Mouse (Mus musculus) left cerebral cortex, postnatal 25 days (tissue): ENCODE measurements around the gene Zfp277. TPM values are rescaled to one million over a fixed set of nuclear protein-coding genes. Genes with fewer than 3 reads are reported as not detected.

Source experiments
- DNase-seq, 2 experiments: peaks; one replicate each; pipeline ENCODE4 v3.0.0; 2022; ENCODE audit warnings: low spot score in 2 of 2, mixed read lengths in 1 of 2
- intact Hi-C: fragments of 180-260 bp; cut with DNase I; formaldehyde crosslinking; loops from one replicate; pipeline ENCODE4 v1.15.1; 2025
- total RNA-seq, 2 experiments: library from RNA; stranded (reverse); gene quantifications; 2 replicates each; pipeline ENCODE4 v1.2.3; 2021

Zfp277 gene
- 10 to 100 TPM; 18.2 to 19.6 TPM for total RNA-seq

GRCm38 (mm10) chr12:40445648-40446449 is at the start of gene Zfp277, which contains the start of gene Dock4:
Gene Zfp277, minus strand, starts transcription at chr12:40445902.
Gene Dock4, plus strand, starts transcription at chr12:40445952.
- intact Hi-C loops = loop anchor here (2.0 to 10.0 kb wide), 3 partner anchors 183 to 369 kb away; no protein-coding TSS in a partner anchor
- DNase-seq = peak; percentile 98 to 100

GRCm38 (mm10) chr12:40486047-40486837 is 40.5 kb upstream of the Zfp277 start:
- DNase-seq = no peak
- intact Hi-C loops = no loop called here

GRCm38 (mm10) chr12:40485210-40485609 is 39.5 kb upstream of the Zfp277 start:
- no peak for DNase-seq
- intact Hi-C loops = no loop called here

DNA sequence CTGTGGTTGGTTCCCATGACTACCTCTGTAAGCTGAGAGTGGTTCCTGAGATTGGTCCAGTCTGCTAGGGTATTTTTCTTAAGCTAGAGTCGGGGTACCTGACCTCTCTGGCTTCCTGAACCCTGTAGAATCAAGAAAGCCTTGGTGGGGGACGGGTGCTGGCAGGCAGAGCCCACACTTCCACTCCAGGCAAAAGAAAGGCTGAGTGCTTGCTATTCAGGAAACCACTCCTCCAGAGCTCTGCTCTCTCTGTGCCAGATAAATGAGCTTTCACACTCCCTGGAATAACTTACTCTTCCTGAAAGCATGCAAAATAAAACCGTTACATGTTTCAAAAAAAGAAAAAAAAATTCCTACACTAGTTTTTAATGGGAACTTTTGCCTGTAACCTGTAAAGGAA is 38.5 kb upstream of the Zfp277 start:
- intact Hi-C loops = no loop called here
- DNase-seq = peak in 1 of 2 experiments; percentile 78

GRCm38 (mm10) chr12:40477621-40478452 is 32.1 kb upstream of the Zfp277 start:
- no peak for DNase-seq
- intact Hi-C loops = no loop called here

DNA sequence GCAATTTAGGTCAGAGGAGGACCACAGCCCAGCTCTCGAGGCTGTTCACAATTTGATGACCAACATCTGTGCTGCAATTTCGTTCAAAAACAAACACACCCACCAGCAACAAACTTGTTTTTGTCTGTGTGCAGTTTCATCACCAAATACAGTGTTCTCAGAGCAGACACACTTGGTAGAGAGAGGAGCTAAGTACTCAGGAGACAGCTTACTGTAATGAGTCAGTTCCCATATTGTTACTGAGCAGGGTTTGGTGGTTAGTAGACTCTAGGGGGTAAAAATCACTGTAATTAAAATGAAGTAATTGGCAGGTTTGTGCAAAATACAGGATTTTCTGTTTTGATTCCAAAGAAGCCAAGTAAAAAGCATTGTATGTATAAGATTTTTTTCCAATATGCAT is 28.0 kb upstream of the Zfp277 start:
- intact Hi-C loops = no loop called here
- DNase-seq = no peak

DNA sequence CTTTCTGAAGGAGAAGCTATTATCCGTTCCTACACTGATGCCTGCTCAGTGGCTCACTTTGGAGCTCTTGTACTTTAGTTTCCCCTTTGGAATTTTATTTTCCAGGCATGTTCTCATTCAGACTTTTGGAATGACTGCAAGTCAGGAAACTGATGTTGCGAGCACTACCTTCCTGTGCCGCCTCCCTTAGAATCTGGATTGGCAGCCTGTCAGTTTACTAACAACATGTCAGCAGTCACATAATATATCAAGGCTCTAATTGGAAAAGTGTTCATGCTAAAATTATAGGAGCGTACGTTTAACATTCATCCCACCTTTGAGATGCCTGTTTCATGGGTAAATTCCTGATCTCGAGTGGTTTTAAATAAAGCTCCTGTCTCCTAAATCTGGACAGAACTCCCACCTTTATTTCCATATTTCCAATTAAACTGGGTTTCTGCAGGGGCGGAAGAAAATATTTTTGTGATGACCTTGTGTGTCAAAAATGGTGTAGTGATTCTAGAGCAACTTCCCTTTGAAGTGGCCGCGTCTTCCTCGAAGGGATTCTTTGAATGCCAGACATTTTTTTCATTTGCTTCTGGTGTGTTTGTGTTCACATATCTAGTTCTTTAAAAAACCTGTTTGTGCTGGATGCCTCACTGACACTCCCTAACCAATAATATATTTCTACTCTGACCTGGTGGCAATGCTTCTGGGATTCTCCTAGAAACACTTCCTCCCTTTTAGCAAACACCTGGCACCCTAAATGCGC is 26.1 kb upstream of the Zfp277 start:
- intact Hi-C loops = no loop called here
- no peak for DNase-seq

DNA sequence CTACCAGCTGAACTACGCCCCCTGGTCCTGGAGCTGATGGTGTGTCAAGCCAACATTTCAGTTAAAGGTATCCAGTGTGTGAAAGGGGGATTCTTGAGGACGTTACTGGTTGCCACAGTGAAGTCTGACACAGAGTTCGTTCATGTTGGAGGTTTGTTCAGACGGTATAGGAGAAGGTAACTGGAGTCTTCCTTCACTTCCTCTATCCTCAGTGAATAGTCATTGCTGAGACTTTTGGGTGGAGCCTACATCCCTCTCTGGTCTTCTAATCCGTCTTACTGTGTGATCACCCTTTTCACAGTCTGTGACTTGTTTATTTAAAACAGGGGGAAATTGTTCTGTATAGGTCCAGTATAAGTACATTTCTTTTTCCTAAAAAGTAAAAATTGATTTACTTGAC is 23.3 kb upstream of the Zfp277 start:
- no peak for DNase-seq
- intact Hi-C loops = no loop called here

GRCm38 (mm10) chr12:40468235-40468634 is 22.5 kb upstream of the Zfp277 start:
- DNase-seq = peak in 1 of 2 experiments; percentile 47
- intact Hi-C loops = no loop called here

GRCm38 (mm10) chr12:40464282-40464681 is 18.6 kb upstream of the Zfp277 start:
- peak; percentile 36 for DNase-seq
- intact Hi-C loops = no loop called here

- intact Hi-C loops = no loop called here
- no peak for DNase-seq
Observed at GRCm38 (mm10) chr12:40463828-40464227, 18.1 kb upstream of the Zfp277 start.

DNA sequence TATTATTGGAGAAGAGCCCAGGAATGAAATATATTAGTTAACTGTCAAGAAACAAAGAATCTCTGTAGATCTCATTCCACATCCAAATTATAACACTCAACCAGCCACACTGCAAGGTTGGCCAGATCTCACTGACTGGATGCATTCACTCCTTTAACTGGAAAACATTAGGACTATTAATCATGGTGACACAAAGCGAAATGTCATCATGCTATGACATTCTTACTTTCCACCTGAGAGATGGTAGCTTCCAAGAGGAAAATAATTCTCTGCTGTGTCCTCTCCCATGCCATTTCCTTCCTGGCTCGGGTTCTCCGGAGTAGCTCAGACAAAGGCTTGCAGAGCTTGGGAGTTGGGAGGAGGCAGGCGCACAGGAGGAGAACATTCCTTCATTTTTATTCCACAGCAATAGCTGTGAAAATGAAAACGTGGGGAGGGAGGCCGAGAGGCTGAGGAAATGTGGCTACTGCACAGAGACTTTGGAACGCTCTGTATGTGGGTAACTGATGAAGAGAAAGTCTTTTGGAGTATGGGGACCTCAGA is 17.1 kb upstream of the Zfp277 start:
- intact Hi-C loops = no loop called here
- peak in 1 of 2 experiments; percentile 47 for DNase-seq

DNA sequence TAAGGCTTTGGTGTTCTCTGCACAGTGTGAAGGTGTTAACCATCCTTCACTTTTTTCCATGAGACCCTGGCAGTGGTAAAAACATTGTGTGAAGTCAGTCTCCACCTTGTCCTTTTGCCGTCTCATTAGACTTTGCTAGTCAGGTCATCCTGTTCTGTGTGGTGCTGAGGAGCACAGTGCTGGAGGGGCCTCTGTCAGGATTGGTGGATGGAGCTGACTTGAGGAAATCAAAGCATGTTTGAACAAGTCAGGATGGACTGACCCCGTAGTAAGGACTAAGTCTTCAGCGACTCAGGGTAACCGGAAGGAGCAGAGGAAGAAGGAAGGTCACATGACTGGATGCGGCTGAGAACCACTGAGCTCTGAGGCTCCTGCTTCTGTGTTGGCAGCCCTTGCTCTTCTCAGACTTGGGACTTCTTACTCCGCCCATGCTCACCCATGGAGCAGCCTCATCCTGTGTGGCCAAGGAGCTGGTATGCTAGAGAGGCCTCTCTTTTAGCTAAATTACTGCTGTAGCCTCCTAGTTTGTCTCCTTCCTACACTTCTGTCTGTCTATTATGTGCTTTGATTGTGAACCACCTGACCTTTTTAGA is 14.1 kb upstream of the Zfp277 start:
- intact Hi-C loops = no loop called here
- DNase-seq = no peak

- DNase-seq = no peak
- intact Hi-C loops = no loop called here
Observed at GRCm38 (mm10) chr12:40458977-40459376, 13.3 kb upstream of the Zfp277 start.

DNA sequence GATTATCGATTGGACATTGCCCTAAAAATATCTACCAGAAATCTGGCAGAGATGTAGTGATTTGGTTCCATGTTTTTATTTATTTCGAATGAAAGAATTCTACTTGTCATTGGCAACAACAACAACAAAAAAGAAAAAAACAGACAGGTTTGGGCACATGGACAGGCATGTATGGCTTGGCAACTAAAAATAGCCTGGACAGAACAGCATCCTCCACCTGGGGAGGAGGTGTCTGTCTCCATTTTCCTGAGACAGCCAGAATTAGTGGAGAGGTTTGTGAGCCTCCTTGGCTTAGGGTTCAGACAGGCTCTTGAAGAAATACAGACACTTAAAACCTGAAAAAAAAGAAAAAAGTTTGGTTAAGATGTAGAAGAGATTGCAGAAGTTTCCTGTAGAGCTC is 10.8 kb upstream of the Zfp277 start:
- DNase-seq = no peak
- intact Hi-C loops = no loop called here

GRCm38 (mm10) chr12:40449119-40449795 is 3.6 kb upstream of the Zfp277 start:
- intact Hi-C loops = loop anchor here (5.0 to 10.0 kb wide), 2 partner anchors 228 to 366 kb away; no protein-coding TSS in a partner anchor
- no peak for DNase-seq

GRCm38 (mm10) chr12:40447561-40448355 is 2.1 kb upstream of the Zfp277 start:
- intact Hi-C loops = loop anchor here (2.0 to 10.0 kb wide), 3 partner anchors 185 to 367 kb away; no protein-coding TSS in a partner anchor
- DNase-seq = peak; percentile 28 to 30
